Mouse (Mus musculus) monocyte, adult 2 months (primary cell): Measurements from ENCODE around the gene Cdh9.

Source experiments
- DNase-seq, 2 experiments: peaks; one replicate each; pipeline ENCODE4 v3.0.0; 2022; ENCODE audit warnings: low spot score in 2 of 2, low read depth in 1 of 2

The Cdh9 gene

DNA sequence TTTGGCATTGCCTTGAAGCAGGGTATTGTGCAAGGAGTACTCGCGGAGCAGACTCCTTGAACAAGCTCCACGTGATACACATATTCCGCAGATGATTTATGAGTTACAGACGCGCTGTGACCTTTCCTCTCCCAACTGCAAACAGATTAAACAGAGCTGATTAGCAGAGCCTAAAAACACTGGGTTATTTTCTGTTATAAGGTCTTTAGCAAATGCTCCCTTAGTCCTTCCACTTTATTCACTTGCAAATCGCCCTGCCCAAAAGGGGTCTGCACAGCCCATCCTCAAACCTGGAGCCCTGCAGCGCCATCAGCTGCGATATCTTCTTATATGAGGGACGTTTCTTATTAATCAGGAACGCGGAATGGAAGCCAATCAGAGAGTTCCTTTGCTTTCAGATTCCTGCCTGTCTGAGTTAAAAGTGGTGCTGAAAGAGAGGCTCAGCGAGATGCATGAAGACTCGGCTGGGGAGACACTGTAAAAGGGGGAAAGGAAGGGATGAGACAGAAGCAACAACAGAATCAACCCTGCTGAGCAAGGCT is at the start of gene Cdh9:
Gene Cdh9 (plus strand): TSS at position 287 of the 542 bp plus-strand sequence.
- no peak for DNase-seq

DNA sequence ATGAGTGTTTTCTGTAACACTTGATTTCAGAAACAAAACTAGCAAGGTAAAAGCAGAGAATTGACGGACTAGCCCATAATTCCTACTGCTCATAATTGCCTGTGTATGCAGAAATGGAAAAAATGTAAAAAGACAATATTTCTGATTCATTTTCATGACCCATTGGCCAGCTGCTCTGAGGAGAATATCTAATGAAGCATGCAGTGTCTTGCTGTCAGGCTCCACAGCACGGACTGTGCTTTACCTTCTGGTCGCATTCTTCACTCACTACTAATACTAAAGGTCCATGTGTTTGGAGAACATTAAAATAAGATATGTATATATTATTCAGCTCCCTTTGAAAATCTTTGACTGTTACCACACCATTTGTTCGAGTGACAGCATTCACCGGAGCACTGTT is 49.5 kb upstream of the Cdh9 start:
- no peak for DNase-seq

- no peak for DNase-seq
Measured at GRCm38 (mm10) chr15:16699821-16700220, 28.7 kb upstream of the Cdh9 start.

DNA sequence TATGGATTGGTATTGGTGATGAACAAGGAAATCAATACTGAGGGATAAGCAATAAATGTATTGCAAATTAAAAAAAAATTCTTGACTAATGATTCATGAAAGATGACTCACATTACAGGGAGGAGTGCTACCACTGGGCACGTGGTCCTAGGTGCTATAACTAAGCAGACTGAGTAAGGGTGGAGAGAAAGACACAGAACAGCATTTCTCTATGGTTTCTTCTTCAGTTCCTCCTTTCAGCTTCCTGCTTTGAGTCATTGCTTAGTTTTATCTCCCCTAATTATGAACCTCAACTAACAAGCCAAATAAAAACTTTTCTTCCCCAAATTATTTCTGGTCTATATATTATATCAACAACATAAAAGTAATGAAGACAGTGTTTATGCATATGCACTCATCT is 26.2 kb upstream of the Cdh9 start:
- no peak for DNase-seq

DNA sequence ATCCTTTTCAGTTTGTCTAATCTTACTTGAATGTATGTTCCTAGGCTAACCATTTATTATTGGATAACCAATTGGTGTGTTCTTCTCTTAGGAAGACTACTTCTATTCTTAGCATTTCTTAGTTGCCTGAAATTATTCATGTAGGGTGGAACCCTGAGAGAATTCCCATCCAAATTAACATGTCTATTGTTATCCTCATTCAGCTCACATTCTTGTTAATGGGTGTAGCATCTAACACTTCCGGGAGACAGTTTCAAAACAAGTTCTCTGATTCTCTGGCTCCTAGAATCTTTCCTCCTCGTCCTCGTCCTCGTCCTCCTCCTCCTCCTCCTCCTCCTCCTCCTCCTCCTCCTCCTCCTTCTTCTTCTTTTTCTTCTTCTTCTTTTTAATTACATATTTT is 10.5 kb downstream of the Cdh9 start:
- DNase-seq = no peak

- no peak for DNase-seq
Measured at GRCm38 (mm10) chr15:16746672-16747071, 18.1 kb downstream of the Cdh9 start.

GRCm38 (mm10) chr15:16763252-16763651 is 34.7 kb downstream of the Cdh9 start:
- DNase-seq = no peak

GRCm38 (mm10) chr15:16784575-16784974 is 56.0 kb downstream of the Cdh9 start:
- DNase-seq = no peak

- DNase-seq = no peak
Measured at GRCm38 (mm10) chr15:16792857-16793256, 64.3 kb downstream of the Cdh9 start.

DNA sequence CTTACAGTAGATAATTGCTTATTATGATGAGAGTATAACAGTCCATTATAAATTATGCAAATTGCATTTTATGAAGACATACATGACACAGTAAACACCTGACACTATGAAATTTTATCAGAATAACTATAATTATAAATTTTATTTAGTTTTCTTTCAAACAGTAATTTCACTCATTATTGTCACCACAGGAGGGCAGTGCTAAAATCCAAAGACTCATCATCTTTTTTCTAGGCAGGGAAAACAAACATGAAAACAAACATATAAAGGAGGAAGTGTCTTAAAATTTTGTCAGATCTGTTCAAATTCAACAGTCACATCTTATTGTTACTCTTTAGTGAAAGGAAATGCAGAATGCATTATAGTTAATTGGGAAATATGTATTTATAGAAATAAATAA is 72.7 kb downstream of the Cdh9 start:
- no peak for DNase-seq

DNA sequence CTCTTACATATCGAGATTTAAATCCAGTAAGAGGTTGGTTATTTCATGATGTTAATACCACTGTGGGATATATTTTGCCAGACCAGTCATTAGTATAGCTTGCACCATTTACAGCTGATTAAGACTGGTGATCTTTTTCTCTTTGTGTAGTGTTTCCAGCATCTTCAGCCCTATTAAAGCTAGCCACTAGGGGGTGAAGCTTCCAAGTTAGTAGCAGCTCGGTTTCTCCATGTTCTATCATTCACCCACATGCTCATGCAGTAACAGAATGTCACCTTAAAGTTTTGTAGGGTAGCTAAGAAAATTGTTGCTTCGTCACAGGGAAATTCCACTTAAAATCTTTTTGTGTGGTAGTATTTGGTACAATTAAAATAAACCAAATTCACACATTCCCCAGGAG is 82.2 kb downstream of the Cdh9 start:
- no peak for DNase-seq

DNA sequence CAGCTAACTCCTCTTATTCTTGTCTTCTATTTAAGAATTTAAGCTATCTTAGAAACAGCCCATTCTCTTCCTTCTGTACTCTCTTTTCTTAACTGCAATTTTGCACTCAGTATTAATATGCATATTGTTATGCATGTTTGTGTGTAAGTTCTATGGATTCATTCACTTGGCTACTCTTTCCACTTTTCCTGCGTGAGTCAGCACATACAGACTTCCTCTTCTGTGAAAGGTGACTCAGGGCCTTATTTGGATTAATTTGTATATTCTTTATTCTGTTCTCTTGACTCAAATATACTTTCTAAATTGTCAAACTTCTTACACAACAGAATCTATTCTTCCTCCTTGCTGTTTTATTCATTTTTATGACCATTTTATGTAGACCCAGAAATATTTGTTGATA is 85.5 kb downstream of the Cdh9 start:
- DNase-seq = no peak

- DNase-seq = no peak
Measured at GRCm38 (mm10) chr15:16834761-16835160, 106.2 kb downstream of the Cdh9 start.

GRCm38 (mm10) chr15:16882542-16882941 is 154.0 kb downstream of the Cdh9 start:
- no peak for DNase-seq

DNA sequence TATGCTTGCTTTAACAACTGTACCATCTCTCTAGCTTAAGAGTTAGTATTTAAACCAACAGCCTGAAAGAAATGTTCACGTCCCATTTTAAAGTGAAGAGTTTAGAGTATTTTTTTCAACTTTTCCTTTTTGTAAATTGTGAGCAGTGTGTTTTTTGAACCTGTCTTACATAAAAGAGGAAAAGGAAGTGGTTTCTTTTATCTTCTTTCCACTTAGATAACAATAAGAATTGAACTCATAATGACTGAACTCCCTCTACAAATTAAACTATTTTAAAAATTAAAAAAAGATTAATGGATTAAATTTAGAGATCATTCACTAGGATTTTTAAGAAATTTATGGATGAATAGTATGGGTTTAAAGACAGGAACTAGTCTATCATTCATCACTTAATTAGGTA is 168.1 kb downstream of the Cdh9 start:
- no peak for DNase-seq
